Mouse (Mus musculus) ZHBTc4 (cell line): Measurements from ENCODE around the gene Gm36210.
A peak's percentile ranks its signal among the peaks of the same experiment; 100 is the strongest.
"Not testable (repeated sequence)": the region's sequence is repeated elsewhere in the genome, so short reads cannot be mapped to it uniquely, and the experiment has no call there.

Source experiments
- DNase-seq: peaks from one replicate; pipeline ENCODE4 v3.0.0-alpha.2; 2011; ENCODE audit warnings: low read depth, low spot score

Gm36210 gene

DNA sequence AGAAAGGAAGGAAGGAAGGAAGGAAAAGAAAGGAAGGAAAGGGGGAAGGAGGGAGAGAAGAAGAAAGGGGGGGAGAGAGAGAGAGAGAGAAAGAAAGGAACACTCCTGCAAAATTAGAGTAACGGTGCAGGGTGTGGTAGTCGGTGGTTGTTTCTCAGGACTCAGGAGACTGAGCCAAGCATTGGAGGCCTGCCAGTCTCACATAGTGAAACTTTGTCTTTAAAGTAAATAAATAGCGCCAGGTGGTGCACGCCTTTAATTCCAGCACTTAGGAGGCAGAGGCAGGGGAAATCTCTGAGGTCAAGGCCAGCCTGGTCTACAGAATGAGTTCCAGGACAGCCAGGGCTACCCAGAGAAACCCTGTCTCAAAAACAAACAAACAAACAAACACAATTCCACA is 19.6 kb downstream of the Gm36210 start:
- no peak for DNase-seq

DNA sequence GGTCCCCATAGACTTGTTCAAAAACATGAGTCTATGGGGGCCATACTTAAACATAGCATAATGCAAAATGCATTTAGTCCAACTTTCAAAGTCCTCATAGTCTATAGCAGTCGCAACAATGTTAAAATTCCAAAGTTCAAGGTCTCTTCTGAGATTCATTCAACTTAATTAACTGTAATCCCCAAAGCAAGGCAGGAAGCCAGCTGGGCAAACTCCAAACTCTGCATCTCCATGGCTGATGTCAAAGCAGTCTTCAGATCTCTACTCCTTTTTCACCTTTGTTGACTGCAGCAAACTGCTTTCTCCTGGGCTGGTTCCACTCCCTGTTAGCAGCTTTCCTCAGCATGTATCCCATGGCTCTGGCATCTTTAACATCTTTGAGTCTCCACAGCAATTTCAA is 27.3 kb downstream of the Gm36210 start:
- DNase-seq, result not testable (repeated sequence)

DNA sequence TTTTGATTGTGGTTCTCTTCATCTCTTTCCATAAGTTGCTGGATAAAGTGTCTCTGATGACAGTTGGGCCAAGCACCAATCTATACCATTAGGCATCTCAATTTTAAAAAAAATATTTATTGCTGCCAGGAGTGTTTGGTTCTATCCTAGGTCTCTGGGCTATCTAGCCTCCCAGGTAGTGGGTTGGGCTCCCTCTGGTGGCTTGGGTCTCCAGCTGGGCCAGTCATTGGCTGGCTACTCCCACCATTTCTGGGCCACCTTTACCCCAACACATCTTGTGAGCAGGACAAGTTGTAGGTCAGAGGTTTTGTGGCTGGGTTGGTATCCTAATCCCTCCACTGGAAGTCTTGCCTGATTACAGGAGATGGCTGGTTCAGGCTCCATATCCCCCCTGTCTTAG is 28.1 kb downstream of the Gm36210 start:
- DNase-seq, result no peak

DNA sequence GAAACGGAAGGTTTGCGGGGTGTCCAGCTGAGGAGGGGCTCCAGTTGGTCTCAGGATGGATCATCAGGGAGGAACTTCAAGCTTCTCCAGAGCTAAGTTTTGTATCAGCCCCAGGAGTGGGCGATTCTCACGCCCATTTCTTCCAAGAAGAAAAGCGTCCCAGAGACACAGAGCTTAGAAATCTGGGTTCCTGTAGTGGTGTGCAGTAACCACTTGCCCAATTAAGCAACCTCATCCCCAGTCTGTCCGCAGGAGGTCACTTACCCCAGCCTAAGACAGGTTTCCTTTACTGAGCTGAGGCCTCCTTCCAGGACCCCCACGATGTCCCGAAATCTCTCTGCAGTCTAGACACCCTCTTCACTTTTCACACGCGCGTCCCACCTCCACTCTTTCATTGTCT is 29.1 kb downstream of the Gm36210 start:
- DNase-seq, result no peak

DNA sequence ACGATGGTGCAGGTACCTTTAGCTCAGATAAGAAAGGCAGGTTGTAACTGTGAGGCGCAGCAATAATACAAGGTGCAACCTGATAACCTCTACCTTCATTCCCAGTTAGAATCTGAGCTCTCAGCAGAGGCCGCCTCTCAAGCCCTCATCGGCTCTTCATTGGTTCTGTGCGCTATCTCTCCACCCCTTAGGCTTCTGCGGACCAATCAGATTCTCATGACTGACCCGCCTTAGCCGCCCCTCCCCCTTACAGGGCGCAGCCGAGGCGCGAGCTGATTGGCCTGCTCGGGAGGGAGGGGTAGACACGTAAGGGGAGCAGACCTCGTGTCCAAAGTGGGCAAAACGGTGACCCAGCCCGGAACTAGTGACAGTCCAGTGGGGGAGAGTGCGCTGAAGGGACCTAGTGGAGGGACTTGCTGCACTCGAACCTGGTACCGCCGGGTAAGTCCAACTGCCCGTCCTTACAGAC is 29.5 kb downstream of the Gm36210 start, which contains the start of gene Isoc2a:
Gene Isoc2a, plus strand, starts transcription at position 401 of the 469 bp plus-strand sequence.
- DNase-seq, result peak; percentile 97

DNA sequence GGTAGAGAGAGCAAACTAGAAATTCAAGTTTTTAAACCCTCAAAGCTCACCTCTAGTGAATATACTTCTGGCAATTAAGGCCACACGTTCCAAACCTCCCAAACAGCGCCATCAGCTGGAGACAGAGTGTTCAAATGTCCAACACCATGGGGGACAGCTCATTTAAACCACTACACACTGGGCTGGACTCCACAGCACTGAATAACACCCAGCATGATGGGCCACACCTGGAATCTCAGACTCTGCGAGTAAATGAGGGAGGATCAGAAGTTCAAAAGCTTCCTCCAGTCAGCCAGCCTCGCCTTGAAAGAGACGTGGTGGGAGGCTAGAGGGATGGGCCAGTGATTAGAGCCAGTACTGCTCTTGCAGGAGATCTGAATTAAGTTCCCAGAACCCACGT is 36.2 kb downstream of the Gm36210 start, which contains the start of gene Isoc2b:
Gene Isoc2b, minus strand, starts transcription at position 126 of the 400 bp plus-strand sequence.
- peak; percentile 84 for DNase-seq

DNA sequence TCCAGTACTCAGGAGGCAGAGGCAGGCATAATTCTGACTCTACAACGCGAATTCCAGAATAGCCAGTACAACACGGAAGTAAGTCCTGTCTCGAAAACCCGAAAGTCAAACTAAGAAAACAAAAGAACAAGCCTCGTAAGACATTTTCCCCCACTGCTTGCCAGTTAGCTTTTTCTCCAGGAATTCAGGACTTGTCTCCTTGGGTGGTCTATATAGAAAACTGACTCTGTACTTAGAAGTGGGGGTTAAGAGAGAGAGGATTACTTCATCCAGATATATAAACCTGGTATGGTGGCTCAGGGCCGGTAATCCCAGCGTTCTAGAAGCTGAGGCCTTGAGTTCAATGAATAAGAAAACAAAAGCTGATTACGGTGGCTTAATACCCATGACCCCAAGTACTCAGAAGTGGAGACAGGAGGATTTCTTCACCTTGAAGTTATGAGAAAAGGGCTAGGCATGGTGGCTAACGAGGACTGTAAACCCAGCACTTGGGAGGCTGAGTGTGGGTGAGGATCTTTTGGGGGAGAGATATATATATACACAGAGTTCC is 39.6 kb downstream of the Gm36210 start:
- DNase-seq, result peak; percentile 45

DNA sequence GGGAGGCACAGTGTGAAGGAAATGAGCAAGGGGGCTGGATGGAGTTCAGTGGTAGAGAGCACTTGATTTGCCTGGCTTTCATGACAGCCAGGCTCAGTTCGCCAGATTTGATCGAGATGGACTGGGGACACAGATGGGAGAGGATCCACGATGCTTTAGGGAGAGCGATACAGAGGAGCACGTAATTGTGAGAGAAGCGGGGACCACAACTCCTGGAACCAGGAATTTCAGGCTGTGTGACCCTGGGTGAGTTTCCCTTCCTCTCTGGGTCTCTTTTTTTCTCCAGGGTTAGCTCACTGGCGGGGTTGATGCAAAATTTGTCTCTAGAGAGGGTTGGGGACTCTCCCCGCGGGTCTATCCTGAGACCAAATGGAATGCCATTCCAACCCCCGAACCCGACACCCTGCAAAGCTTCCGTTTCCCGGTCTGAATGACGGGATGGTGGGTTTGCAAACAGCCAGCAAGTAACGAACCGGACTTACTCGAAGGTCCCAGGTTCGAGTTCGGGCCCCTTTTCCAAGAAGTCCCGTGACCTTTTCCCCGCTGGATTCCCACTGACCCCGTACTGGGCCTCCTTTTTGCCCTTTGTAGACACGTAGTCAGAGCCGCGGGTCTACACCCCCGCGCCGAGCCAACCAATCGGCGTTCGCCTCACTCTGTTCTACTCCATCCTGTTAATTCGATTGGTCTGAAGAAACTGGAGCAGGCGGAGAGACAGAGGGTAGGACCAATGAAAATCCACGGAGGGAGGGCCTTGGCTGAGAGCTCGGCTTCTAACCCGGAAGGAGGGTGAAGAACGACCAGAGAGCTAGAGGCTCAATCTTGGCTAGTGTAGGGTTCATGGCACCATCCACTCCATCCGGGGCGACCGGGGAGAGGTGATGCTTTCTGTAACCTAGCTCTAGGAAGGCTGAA is 40.5 kb downstream of the Gm36210 start:
- DNase-seq, result peak; percentile 97

DNA sequence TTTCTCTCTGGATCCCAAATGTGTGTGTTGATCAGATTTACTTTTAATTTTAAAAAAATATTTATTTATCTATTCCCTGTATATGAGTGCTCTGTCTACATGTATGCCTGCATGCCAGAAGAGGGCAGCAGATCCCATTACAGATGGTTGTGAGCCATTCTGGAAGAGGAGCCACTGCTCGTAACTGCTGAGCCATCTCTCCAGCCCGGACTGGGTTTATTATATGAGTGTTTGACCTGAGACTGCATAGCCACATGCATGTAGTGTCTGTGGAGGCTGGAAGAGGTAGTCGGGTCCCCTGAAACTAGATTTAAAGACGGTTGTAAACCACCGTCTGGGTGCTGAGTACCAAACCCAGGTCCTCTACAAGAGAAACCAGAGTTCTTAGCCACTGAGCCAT is 41.2 kb downstream of the Gm36210 start:
- DNase-seq, result peak; percentile 75

DNA sequence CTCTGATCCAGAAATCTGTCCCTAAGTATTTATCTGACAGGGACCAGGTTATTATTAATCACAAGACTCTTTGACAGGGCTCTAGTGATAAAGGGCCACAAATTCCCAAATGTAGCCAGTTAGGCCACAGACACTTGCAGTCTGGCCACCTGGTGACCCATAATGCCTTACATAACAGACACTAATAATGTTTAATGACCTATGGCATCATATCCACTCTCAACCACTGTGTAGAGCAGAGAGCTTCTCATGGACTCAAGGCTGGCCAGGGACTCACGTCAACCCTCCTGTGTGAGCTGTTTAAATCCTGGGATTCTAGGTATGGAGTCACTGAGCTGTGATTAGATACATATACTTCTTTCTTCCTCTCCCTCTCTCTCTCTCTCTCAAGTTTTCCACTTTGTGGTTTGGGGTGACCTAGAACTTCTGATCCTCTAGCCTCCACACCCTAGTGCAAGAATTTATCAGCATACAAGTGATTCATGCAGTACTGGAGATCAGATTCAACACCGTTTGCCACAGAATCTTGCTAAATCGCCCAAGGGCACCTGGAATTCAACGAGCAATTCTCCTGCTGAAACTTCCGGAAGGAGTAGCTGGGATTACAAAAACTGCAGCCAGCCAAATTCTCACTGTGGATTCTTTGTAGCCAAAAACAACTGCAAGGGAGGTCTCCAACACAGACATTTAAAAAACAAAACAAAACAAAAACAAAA is 42.0 kb downstream of the Gm36210 start:
- DNase-seq, result no peak

DNA sequence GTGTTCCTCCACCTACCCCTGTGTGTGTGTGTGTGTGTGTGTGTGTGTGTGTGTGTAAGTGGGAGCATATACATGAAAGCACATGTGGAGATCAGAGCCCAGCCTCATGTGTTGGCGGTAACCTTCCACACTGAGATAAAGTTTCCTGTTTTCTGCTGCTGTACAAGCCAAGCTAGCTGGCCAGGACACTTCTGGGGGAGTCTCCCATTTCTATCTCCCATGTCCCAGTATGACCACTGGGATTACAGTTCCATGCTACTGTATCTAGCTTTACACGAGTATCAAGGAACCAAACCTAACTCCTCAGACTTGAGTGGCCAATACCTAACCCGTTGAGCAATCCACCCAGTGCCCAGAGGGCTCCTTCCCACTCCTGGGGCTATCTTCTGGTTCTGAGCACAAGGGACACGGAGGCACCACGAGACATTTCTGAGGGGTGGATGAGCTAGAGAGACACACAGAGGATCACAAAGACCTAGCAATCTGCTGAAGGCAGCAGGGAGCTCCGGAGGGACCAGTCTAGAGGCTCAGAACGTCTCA is 42.7 kb downstream of the Gm36210 start:
- no peak for DNase-seq

DNA sequence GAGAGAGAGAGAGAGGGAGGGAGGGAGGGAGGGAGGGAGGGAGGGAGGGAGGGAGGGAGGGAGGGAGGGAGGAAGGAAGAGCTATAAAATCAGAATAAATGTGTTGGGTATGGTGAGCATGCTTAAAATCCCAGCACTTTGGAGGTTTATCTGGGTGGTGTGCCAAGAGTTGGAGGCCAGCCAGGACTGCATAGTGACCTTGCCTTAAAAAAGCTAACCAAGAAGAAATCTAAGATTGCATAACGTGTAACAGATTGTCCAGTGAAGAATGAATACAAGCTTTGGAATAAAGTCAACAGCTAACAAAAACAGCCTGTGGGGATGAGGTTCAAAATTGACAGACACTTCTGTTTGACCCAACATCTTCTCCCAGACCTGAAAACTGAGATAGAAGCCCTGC is 43.3 kb downstream of the Gm36210 start:
- DNase-seq, result no peak

DNA sequence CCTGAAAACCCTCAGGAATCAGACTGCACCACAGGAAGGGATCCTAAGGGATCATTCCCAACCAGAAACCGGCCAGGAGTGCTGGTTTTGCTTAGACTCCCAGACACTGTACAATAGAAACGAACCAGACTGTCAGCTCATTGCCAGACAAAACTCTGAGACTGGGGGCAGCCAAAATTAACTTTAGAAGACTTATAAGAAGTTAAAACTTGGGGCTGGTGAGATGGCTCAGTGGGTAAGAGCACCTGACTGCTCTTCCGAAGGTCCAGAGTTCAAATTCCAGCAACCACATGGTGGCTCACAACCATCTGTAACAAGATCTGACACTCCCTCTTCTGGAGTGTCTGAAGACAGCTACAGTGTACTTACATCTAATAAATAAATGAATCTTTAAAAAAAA is 45.4 kb downstream of the Gm36210 start:
- DNase-seq, result not testable (repeated sequence)

DNA sequence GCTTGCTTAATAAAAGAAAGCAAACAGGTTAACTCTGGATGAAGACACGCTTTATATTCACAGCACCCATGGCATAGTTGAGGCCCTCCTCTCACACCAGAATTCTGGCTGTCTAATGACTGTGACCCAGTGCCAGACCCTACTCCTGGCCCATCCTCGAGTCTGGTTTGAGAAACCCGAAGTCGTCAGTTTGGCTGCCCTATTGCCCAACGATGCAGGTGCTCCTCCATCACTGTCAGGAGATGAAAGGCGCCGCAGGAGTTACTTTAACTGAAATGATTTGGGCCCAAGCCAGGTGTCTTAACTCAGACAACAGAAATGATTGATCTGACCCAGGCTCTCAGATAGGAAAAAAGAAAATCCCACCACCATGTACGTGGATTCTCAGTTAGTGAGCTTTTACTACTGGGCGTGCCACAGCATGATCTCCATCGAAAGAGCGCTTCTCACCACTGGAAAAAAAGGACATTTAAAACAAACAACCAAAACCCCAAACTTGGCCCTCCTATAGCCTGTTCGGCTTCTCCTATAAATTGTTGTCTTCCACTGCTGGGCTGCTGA is 46.8 kb downstream of the Gm36210 start:
- no peak for DNase-seq

DNA sequence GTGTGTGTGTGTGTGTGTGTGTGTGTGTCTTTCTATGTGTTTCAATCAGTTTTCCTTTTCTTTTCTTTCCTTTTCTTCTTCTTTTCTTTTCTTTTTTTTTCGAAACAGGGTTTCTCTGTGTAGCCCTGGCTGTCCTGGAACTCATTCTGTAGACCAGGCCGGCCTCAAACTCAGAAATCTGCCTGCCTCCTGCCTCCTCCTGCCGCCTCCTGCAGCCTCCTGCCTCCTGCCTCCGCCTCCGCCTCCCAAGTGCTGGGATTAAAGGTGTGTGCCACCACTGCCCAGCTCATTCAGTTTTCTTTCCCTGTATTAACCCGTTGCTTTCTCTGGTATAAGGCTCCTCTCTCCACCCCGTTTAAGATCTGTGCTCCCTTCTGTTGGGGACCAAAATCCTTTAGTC is 49.0 kb downstream of the Gm36210 start:
- DNase-seq, result no peak

DNA sequence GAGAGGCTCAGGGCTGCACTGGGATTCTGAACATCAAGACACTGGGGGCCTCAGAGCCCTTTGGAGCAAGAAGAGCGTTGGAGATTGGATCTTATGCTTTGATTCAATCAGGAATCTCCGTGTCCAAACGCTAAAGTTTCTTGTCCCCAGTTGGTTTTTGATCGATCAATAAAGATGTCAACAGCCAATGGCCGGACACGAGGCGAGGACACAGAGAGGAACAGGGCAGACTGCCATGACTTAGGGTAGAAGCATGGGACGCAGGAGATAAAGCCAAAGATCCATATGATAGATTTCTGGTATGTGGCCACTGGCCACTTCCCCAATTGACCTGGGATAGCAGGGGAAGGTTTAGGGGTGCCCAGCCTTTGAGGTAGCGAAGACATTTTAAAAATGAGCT is 49.8 kb downstream of the Gm36210 start:
- no peak for DNase-seq

DNA sequence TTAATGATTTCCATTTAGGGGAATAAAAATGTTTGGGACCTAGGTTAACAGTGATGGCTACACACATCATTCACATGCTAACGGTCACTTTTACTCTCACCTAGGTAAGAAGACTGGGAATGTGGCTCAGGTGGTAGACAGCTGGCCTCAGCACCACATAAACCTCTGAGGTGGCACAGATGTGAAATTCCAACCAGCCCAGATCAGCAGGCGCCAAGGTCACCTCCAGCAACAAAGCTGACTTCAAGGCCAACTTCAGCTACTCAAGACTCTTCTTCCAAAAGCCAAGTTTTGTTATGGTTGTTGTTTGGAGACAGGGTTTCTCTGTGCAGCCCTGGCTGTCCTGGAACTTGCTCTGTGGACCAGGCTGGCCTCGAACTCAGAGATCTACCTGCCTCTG is 52.7 kb downstream of the Gm36210 start:
- DNase-seq, result no peak

DNA sequence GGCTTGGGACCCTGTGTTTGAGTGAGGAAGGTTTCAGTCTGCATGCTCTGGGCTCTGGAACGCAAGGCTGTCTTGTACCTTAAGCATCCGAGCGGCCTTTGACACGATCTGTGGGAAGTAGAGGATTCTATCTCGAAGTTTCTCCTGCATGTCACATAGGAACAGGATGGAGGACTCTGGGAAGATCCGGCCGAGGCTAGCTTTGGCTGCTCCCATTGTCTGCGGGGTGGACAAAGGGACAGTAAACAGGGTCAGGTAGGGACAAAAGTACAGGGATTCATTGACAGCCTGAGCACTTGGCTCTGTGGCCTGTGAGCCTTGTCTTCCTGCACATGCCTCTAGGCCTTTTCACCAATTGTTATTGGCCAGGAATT is 55.0 kb downstream of the Gm36210 start:
- no peak for DNase-seq

DNA sequence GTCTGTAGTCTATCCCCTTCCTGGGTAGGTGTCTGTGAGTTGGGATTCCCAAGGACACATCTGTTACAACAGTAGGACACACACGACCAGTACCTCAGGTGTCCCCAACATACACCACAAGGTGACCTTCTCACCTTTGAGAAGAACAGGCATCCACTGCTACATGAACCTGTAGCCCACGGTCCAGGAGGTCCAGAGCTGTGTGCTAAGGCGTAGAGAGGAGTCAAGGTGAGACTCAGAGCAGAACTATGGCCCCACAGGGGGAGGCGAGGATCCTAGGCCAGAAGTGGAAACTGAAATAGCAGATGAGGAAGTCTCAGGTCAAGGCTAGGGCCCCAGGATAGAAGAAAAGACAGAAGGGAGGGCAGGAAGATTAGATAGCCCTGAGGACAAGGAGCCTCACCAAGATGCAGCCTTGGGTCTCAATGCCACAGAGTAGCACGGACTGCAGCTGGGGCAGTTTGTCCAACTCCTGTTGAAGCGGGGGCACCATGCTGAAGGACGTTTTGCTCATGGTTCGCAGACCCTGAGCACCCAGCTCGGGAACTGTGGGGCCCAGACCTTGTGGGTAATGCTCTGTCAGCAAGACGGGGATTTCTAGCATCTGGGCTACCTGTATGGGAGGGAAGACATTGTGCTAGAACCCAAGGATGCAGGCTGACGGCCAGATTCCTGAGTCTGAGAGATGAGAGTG is 55.5 kb downstream of the Gm36210 start:
- no peak for DNase-seq

DNA sequence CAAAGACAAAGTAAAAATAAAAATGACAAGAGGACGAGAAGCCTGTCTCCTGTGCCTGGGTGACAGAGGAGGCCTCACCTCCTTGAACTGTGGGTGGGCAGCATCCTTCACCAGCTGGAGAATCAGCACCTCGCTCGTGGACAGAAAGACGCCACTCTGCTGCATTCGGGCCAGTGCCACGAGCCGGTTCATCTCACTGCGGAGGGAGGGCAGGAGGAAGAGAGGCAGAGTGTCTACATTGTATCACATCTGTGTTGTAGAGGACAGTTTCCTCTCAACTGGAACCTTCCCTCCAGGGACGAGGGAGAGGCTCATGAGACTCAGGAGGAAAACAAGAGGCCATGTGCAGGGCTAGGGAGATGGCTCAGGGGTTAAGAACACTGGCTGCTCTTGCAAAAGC is 56.9 kb downstream of the Gm36210 start:
- no peak for DNase-seq
